Mouse (Mus musculus) embryonic facial prominence, embryonic 14.5 days (tissue): Measurements from ENCODE around the gene Arl13a. TPM values are rescaled to one million over a fixed set of nuclear protein-coding genes. Genes with fewer than 3 reads are reported as not detected.

ENCODE experiments used
- ATAC-seq: fragments of 200-750 bp; cut with Nextera tagmentation; 2 replicates; pipeline ENCODE4 v1.8.0; 2017; ENCODE audit warnings: low read depth, moderate number of reproducible peaks, moderate TSS enrichment
- DNase-seq: peaks from one replicate; pipeline ENCODE4 v3.0.0-alpha.2; 2015; ENCODE audit warnings: low spot score
- H3K27ac ChIP-seq: fragments of 300-500 bp; sonication (generic); replicated peaks from 2 replicates; pipeline ENCODE4 v1.5.1; 2014; ENCODE audit warnings: low read depth, mild to moderate bottlenecking, low read length, moderate library complexity
- H3K27me3 ChIP-seq: fragments of 300-500 bp; sonication (generic); replicated peaks from 2 replicates; pipeline ENCODE4 v1.6.1; 2014; ENCODE audit warnings: low read length; ENCODE audit not compliant: control insufficient read depth, insufficient read depth
- H3K36me3 ChIP-seq: fragments of 300-500 bp; sonication (generic); 2 replicates; pipeline ENCODE4 v1.6.1; 2014; ENCODE audit warnings: low read length, mixed read lengths; ENCODE audit not compliant: control insufficient read depth, insufficient read depth
- H3K4me1 ChIP-seq: fragments of 300-500 bp; sonication (generic); 2 replicates; pipeline ENCODE4 v1.6.1; 2014; ENCODE audit warnings: antibody characterized with exemption, low read length; ENCODE audit not compliant: control insufficient read depth, insufficient read depth
- H3K4me2 ChIP-seq: fragments of 300-500 bp; sonication (generic); 2 replicates; pipeline ENCODE4 v1.6.1; 2014; ENCODE audit warnings: low read depth, mild to moderate bottlenecking, low read length, moderate library complexity, mixed read lengths
- H3K4me3 ChIP-seq: fragments of 300-500 bp; sonication (generic); 2 replicates; pipeline ENCODE4 v1.5.1; 2014; ENCODE audit warnings: low read depth, mild to moderate bottlenecking, low read length
- H3K9ac ChIP-seq: fragments of 300-500 bp; sonication (generic); 2 replicates; pipeline ENCODE4 v1.6.1; 2014; ENCODE audit warnings: low read depth, mild to moderate bottlenecking, low read length, moderate library complexity, mixed read lengths
- H3K9me3 ChIP-seq: fragments of 300-500 bp; sonication (generic); 2 replicates; pipeline ENCODE4 v1.6.1; 2016; ENCODE audit warnings: low read length; ENCODE audit not compliant: control insufficient read depth
- WGBS: fragments of 180-500 bp; shearing (Covaris S2); extraction: QIAGEN DNeasy Blood & Tissue Kit; methylation state at CpG from one replicate; pipeline ENCODE4 v1.1.7; 2014; 5-methylcytosine and 5-hydroxymethylcytosine counted together
- polyA plus RNA-seq: library from polyadenylated mRNA; unstranded; fragments of >200 nt; fragmentation: Nextera tagmentation; extraction: Ambion mirVana; gene quantifications from 2 replicates; pipeline ENCODE4 v1.2.1, GENCODE M21; 2014

The Arl13a gene
- polyA plus RNA-seq, 1 experiment from 2014 or later: not detected

DNA sequence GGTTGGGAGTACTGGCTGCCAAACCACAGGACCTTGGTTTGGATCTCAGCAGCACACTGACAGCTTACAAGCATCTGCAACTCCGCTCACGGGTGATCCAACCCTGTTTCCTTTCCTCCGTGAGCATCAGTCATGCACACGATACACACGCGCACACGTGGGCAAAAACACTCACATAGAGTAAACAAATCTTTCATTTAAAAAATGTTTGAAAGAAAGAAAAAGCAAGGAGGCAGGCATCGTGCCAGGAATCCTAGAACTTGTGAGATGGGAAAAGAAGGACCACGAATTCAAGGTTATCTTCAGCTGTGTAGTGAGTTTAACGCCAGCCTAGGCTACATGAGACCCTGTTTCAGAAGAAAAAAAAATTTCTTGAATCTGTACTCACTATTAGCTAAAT is 58.6 kb downstream of the Arl13a start:
- no peak overlapping the region for H3K4me3 ChIP-seq
- WGBS: 87% methylated on average over 10 of the region's 10 CpGs

DNA sequence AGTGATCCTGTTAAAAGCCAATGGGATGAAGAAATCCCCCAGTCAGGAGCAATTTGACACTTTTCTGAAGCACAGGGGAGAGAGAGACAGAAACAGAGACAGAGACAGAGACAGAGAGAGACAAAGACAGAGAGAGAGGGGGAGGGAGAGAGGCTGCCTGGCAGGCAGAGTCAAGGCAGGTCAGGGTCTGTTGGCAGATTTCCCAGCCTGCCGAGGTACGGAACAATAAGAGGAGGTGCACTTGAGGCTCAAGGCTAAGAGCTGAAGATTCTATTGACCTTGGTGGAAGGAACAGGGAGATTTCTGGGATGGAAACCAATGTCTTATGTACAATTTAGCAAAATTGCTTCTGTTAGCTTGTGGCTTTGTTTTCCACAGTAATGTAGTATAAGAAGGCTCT is 60.9 kb downstream of the Arl13a start:
- ATAC-seq (no peak), DNase-seq (peak; percentile 3)
- H3K27me3 ChIP-seq: no peaks in the 10 kb centered on the region
- no peak overlapping the region for H3K27ac ChIP-seq
- H3K4me1 ChIP-seq: no peaks in the 10 kb centered on the region
- no peak overlapping the region for H3K4me3 ChIP-seq
- 50% methylated on average over 2 of the region's 2 CpGs for WGBS
- H3K9me3 ChIP-seq: no peaks in the 10 kb centered on the region
- H3K4me2 ChIP-seq: no peak overlapping the region
- no peak overlapping the region for H3K9ac ChIP-seq
- H3K36me3 ChIP-seq: no peaks in the 10 kb centered on the region

More for the DNA sequence above, 58.6 kb downstream of the Arl13a start:
- Histone ChIP-seq H3K9ac (no peak overlapping the region), H3K27me3 (no peaks in the 10 kb centered on the region), H3K9me3 (no peaks in the 10 kb centered on the region), H3K36me3 (no peaks in the 10 kb centered on the region), H3K4me2 (no peak overlapping the region), H3K27ac (no peak overlapping the region), H3K4me1 (no peaks in the 10 kb centered on the region)
- ATAC-seq: no peak
- DNase-seq: no peak

Other genes with a start within 250 kb of the Arl13a start
- 5.0 and 6.1 TPM in 2 replicates for gene Sytl4, start 205.7 kb upstream of the Arl13a start, polyA plus RNA-seq
- 45.3 and 46.2 TPM in 2 replicates for gene Cstf2, start 128.3 kb upstream of the Arl13a start, polyA plus RNA-seq
- 0.24 and 0.69 TPM in 2 replicates for gene Xkrx, start 25.4 kb upstream of the Arl13a start, polyA plus RNA-seq
- gene Nox1, start 34.5 kb downstream of the Arl13a start, polyA plus RNA-seq: 0.09 and 0.10 TPM in 2 replicates
- gene Trmt2b, start 89.5 kb downstream of the Arl13a start, polyA plus RNA-seq: 18.9 and 19.0 TPM in 2 replicates
- gene Tmem35a, start 107.7 kb downstream of the Arl13a start, polyA plus RNA-seq: 8.6 and 9.0 TPM in 2 replicates
- 27.1 and 30.4 TPM in 2 replicates for gene Cenpi, start 120.6 kb downstream of the Arl13a start, polyA plus RNA-seq
- 4.1 and 4.3 TPM in 2 replicates for gene Drp2, start 217.1 kb downstream of the Arl13a start, polyA plus RNA-seq